Mouse (Mus musculus): ENCODE results near the gene Ptpn13. TPM values are rescaled to one million over a fixed set of nuclear protein-coding genes. Genes with fewer than 3 reads are reported as not detected.

Gene Ptpn13
- polyA plus RNA-seq, 1 experiment from 2014 or later: 0.55 TPM

- no peak overlapping the region for H3K4me2 ChIP-seq
- no peaks in the 10 kb centered on the region for H3K36me3 ChIP-seq (replicated peaks)
- ATAC-seq (ENCODE audit: insufficient read depth): no peak
- no peaks in the 10 kb centered on the region for H3K4me1 ChIP-seq (replicated peaks)
- no peak overlapping the region for H3K9ac ChIP-seq
- WGBS (ENCODE audit: insufficient replicate concordance): 69% methylated on average over 16 of the region's 16 CpGs
- no peak overlapping the region for H3K27ac ChIP-seq (replicated peaks)
- H3K4me3 ChIP-seq (replicated peaks): no peak overlapping the region
- no peaks in the 10 kb centered on the region; the same call in 1 of the 2 replicates for H3K27me3 ChIP-seq
- H3K9me3 ChIP-seq (replicated peaks): no peaks in the 10 kb centered on the region
Observed at GRCm38 (mm10) chr5:103393752-103394151, 31.2 kb upstream of the Ptpn13 start.

GRCm38 (mm10) chr5:103395683-103396082 is 29.3 kb upstream of the Ptpn13 start:
- Histone ChIP-seq H3K36me3 (replicated peaks) (no peaks in the 10 kb centered on the region), H3K9me3 (replicated peaks) (no peaks in the 10 kb centered on the region), H3K4me2 (no peak overlapping the region), H3K27me3 (no peaks in the 10 kb centered on the region; the same call in 1 of the 2 replicates), H3K4me1 (replicated peaks) (no peaks in the 10 kb centered on the region), H3K4me3 (replicated peaks) (no peak overlapping the region), H3K9ac (no peak overlapping the region), H3K27ac (replicated peaks) (no peak overlapping the region)
- WGBS (ENCODE audit: insufficient replicate concordance): 79% methylated on average over 5 of the region's 5 CpGs
- no peak for ATAC-seq (ENCODE audit: insufficient read depth)

GRCm38 (mm10) chr5:103397429-103397828 is 27.6 kb upstream of the Ptpn13 start:
- WGBS (ENCODE audit: insufficient replicate concordance): 60% methylated on average over 4 of the region's 4 CpGs
- no peak overlapping the region for H3K4me2 ChIP-seq
- no peaks in the 10 kb centered on the region for H3K9me3 ChIP-seq (replicated peaks)
- no peaks in the 10 kb centered on the region for H3K36me3 ChIP-seq (replicated peaks)
- no peaks in the 10 kb centered on the region; the same call in 1 of the 2 replicates for H3K27me3 ChIP-seq
- H3K9ac ChIP-seq: no peak overlapping the region
- no peak overlapping the region for H3K4me3 ChIP-seq (replicated peaks)
- H3K27ac ChIP-seq (replicated peaks): no peak overlapping the region
- no peak for ATAC-seq (ENCODE audit: insufficient read depth)
- no peaks in the 10 kb centered on the region for H3K4me1 ChIP-seq (replicated peaks)

- H3K36me3 ChIP-seq (replicated peaks): no peaks in the 10 kb centered on the region
- no peak overlapping the region for H3K9ac ChIP-seq
- ATAC-seq (ENCODE audit: insufficient read depth): no peak
- WGBS (ENCODE audit: insufficient replicate concordance): 71% methylated on average over 12 of the region's 12 CpGs
- no peak overlapping the region for H3K4me2 ChIP-seq
- H3K27ac ChIP-seq (replicated peaks): no peak overlapping the region
- H3K4me3 ChIP-seq (replicated peaks): no peak overlapping the region
- H3K4me1 ChIP-seq (replicated peaks): no peaks in the 10 kb centered on the region
- no peaks in the 10 kb centered on the region for H3K9me3 ChIP-seq (replicated peaks)
- no peaks in the 10 kb centered on the region for H3K27me3 ChIP-seq
Observed at GRCm38 (mm10) chr5:103404213-103404968, 20.6 kb upstream of the Ptpn13 start.

GRCm38 (mm10) chr5:103405921-103406320 is 19.1 kb upstream of the Ptpn13 start:
- H3K36me3 ChIP-seq (replicated peaks): no peaks in the 10 kb centered on the region
- H3K4me3 ChIP-seq (replicated peaks): no peak overlapping the region
- no peaks in the 10 kb centered on the region for H3K4me1 ChIP-seq (replicated peaks)
- no peaks in the 10 kb centered on the region for H3K27me3 ChIP-seq
- ATAC-seq (ENCODE audit: insufficient read depth): no peak
- 56% methylated on average over 2 of the region's 2 CpGs for WGBS (ENCODE audit: insufficient replicate concordance)
- H3K4me2 ChIP-seq: no peak overlapping the region
- H3K9me3 ChIP-seq (replicated peaks): no peaks in the 10 kb centered on the region
- no peak overlapping the region for H3K27ac ChIP-seq (replicated peaks)
- no peak overlapping the region for H3K9ac ChIP-seq

- no peak overlapping the region for H3K27ac ChIP-seq (replicated peaks)
- 55% methylated on average over 10 of the region's 10 CpGs for WGBS (ENCODE audit: insufficient replicate concordance)
- no peak overlapping the region for H3K9ac ChIP-seq
- H3K4me1 ChIP-seq (replicated peaks): no peaks in the 10 kb centered on the region
- no peak for ATAC-seq (ENCODE audit: insufficient read depth)
- H3K4me2 ChIP-seq: no peak overlapping the region
- H3K4me3 ChIP-seq (replicated peaks): no peak overlapping the region
- no peaks in the 10 kb centered on the region for H3K9me3 ChIP-seq (replicated peaks)
- no peaks in the 10 kb centered on the region for H3K36me3 ChIP-seq (replicated peaks)
- no peaks in the 10 kb centered on the region for H3K27me3 ChIP-seq
Observed at GRCm38 (mm10) chr5:103412020-103412747, 12.8 kb upstream of the Ptpn13 start.

- Histone ChIP-seq H3K27ac (replicated peaks) (no peak overlapping the region), H3K9ac (no peak overlapping the region), H3K4me3 (replicated peaks) (no peak overlapping the region), H3K4me2 (no peak overlapping the region), H3K27me3 (no peaks in the 10 kb centered on the region), H3K36me3 (replicated peaks) (no peaks in the 10 kb centered on the region), H3K4me1 (replicated peaks) (no peaks in the 10 kb centered on the region), H3K9me3 (replicated peaks) (no peaks in the 10 kb centered on the region)
- ATAC-seq (ENCODE audit: insufficient read depth): no peak
- WGBS (ENCODE audit: insufficient replicate concordance): 41% methylated on average over 3 of the region's 3 CpGs
Observed at GRCm38 (mm10) chr5:103414542-103414941, 10.4 kb upstream of the Ptpn13 start.

- WGBS (ENCODE audit: insufficient replicate concordance): 72% methylated on average over 9 of the region's 9 CpGs
- Histone ChIP-seq H3K27me3 (peaks cover 6% of the 10 kb centered on the region), H3K9me3 (replicated peaks) (no peaks in the 10 kb centered on the region), H3K36me3 (replicated peaks) (no peaks in the 10 kb centered on the region), H3K9ac (no peak overlapping the region), H3K4me2 (no peak overlapping the region), H3K27ac (replicated peaks) (no peak overlapping the region), H3K4me3 (replicated peaks) (no peak overlapping the region), H3K4me1 (replicated peaks) (peaks cover 8% of the 10 kb centered on the region)
- ATAC-seq (ENCODE audit: insufficient read depth): no peak
Observed at GRCm38 (mm10) chr5:103418009-103418408, 7.0 kb upstream of the Ptpn13 start.

- Histone ChIP-seq H3K4me2 (no peak overlapping the region), H3K36me3 (replicated peaks) (no peaks in the 10 kb centered on the region)
- no peak for ATAC-seq (ENCODE audit: insufficient read depth)
Observed at GRCm38 (mm10) chr5:103418886-103419285, 6.1 kb upstream of the Ptpn13 start.

GRCm38 (mm10) chr5:103420568-103420967 is 4.4 kb upstream of the Ptpn13 start:
- no peak overlapping the region for H3K27ac ChIP-seq (replicated peaks)
- H3K9ac ChIP-seq: no peak overlapping the region
- no peak for ATAC-seq (ENCODE audit: insufficient read depth)
- 43% methylated on average over 10 of the region's 10 CpGs for whole genome bisulfite sequencing (ENCODE audit: insufficient replicate concordance)
- peaks cover 29% of the 10 kb centered on the region for H3K4me1 ChIP-seq (replicated peaks)
- H3K27me3 ChIP-seq: peaks cover 28% of the 10 kb centered on the region
- no peaks in the 10 kb centered on the region for H3K9me3 ChIP-seq (replicated peaks)
- no peak overlapping the region; the same call in 1 of the 2 replicates for H3K4me2 ChIP-seq
- H3K4me3 ChIP-seq (replicated peaks): no peak overlapping the region
- H3K36me3 ChIP-seq (replicated peaks): no peaks in the 10 kb centered on the region

More at GRCm38 (mm10) chr5:103418886-103419285, 6.1 kb upstream of the Ptpn13 start:
- H3K9ac ChIP-seq: no peak overlapping the region
- H3K27ac ChIP-seq (replicated peaks): no peak overlapping the region
- peaks cover 13% of the 10 kb centered on the region for H3K4me1 ChIP-seq (replicated peaks)
- no peak overlapping the region for H3K4me3 ChIP-seq (replicated peaks)
- whole genome bisulfite sequencing (ENCODE audit: insufficient replicate concordance): 69% methylated on average over 3 of the region's 3 CpGs
- peaks cover 11% of the 10 kb centered on the region for H3K27me3 ChIP-seq
- H3K9me3 ChIP-seq (replicated peaks): no peaks in the 10 kb centered on the region

GRCm38 (mm10) chr5:103422609-103423008 is 2.4 kb upstream of the Ptpn13 start:
- ATAC-seq (ENCODE audit: insufficient read depth): no peak
- Histone ChIP-seq H3K27ac (replicated peaks) (no peak overlapping the region), H3K9ac (no peak overlapping the region), H3K4me3 (replicated peaks) (no peak overlapping the region), H3K9me3 (replicated peaks) (no peaks in the 10 kb centered on the region), H3K4me1 (replicated peaks) (peaks cover 34% of the 10 kb centered on the region), H3K27me3 (peaks cover 48% of the 10 kb centered on the region), H3K36me3 (replicated peaks) (no peaks in the 10 kb centered on the region), H3K4me2 (no peak overlapping the region)
- WGBS (ENCODE audit: insufficient replicate concordance): 67% methylated on average over 6 of the region's 6 CpGs
